Mouse (Mus musculus): ENCODE measurements around the gene Tcf7l1. TPM values are rescaled to one million over a fixed set of nuclear protein-coding genes. Genes with fewer than 3 reads are reported as not detected.

Gene Tcf7l1
- total and polyA plus RNA-seq, 3 experiments = not detected

- Histone ChIP-seq H3K79me2 (ENCODE audit: control insufficient read depth, insufficient read depth, low read length, poor library complexity) (peaks cover 18% of the 10 kb centered on the region), H3K9ac (ENCODE audit: control insufficient read depth, low read depth, low read length, poor library complexity, severe bottlenecking) (peak overlapping the region; percentile 84), H3K4me1 (ENCODE audit: control insufficient read depth in 1 of 2, insufficient read depth in 2 of 2, low read length in 2 of 2) (peaks cover 4 to 6% of the 10 kb centered on the region in 2 experiments; a peak in 3 of 4 replicates), H3K36me3 (ENCODE audit: control insufficient read depth in 1 of 2, insufficient read depth in 2 of 2, low read length in 2 of 2) (peaks cover 4 to 12% of the 10 kb centered on the region in 2 experiments), H3K27me3 (ENCODE audit: control insufficient read depth in 1 of 2, insufficient read depth in 2 of 2, low read length in 2 of 2) (no peaks in the 10 kb centered on the region), H3K4me3 (ENCODE audit: control insufficient read depth in 1 of 2, insufficient read depth in 1 of 2, low read depth in 2 of 2, low read length in 2 of 2) (peak overlapping the region; percentile 72 to 87), H3K9me3 (replicated peaks; ENCODE audit: insufficient read depth, low read length) (no peaks in the 10 kb centered on the region), H3K27ac (ENCODE audit: control insufficient read depth, low read depth, low read length) (no peak overlapping the region)
- DNase-seq (ENCODE audit: low read depth, low spot score) = peak; percentile 25
- no peak for TF ChIP-seq ZKSCAN1 (IDR thresholded peaks at IDR 0.05; ENCODE audit: low read depth, low read length)
- TF ChIP-seq SIN3A (IDR thresholded peaks at IDR 0.05; ENCODE audit: low read length) = peak; percentile 31
- peak; percentile 63; the same call in 1 of the 2 replicates for TF ChIP-seq USF1 (IDR thresholded peaks at IDR 0.05; ENCODE audit: low read depth, low read length)
Measured at GRCm38 (mm10) chr6:72615151-72615550, 173.9 kb downstream of the Tcf7l1 start.

GRCm38 (mm10) chr6:72610261-72610660 is 178.8 kb downstream of the Tcf7l1 start:
- no peaks in the 10 kb centered on the region for H3K27me3 ChIP-seq (ENCODE audit: control insufficient read depth in 1 of 2, insufficient read depth in 2 of 2, low read length in 2 of 2)
- no peak overlapping the region for H3K9ac ChIP-seq (ENCODE audit: control insufficient read depth, low read depth, low read length, poor library complexity, severe bottlenecking)
- no peaks in the 10 kb centered on the region for H3K9me3 ChIP-seq (replicated peaks; ENCODE audit: insufficient read depth, low read length)
- no peak overlapping the region for H3K27ac ChIP-seq (ENCODE audit: control insufficient read depth, low read depth, low read length)
- peaks cover 6% of the 10 kb centered on the region for H3K79me2 ChIP-seq (ENCODE audit: control insufficient read depth, insufficient read depth, low read length, poor library complexity)
- peaks cover 7% of the 10 kb centered on the region in 2 experiments for H3K36me3 ChIP-seq (ENCODE audit: control insufficient read depth in 1 of 2, insufficient read depth in 2 of 2, low read length in 2 of 2)
- TF ChIP-seq MEF2A (IDR thresholded peaks at IDR 0.05; ENCODE audit: extremely low read depth, insufficient replicate concordance, low read depth, low read length, poor library complexity, severe bottlenecking) = no peak
- TF ChIP-seq ELF1 (IDR thresholded peaks at IDR 0.05; ENCODE audit: low read depth, low read length) = no peak
- TF ChIP-seq POLR2AphosphoS5 (IDR thresholded peaks at IDR 0.05; ENCODE audit: borderline replicate concordance, low read depth, low read length) = no peak
- no peak for TF ChIP-seq CTCF (IDR thresholded peaks at IDR 0.05 in 2 of 3, conservative IDR thresholded peaks at IDR 0.05 in 1 of 3; ENCODE audit: control insufficient read depth in 1 of 3, insufficient read depth in 1 of 3, low read depth in 2 of 3, low read length in 3 of 3, poor library complexity in 1 of 3, severe bottlenecking in 1 of 3)
- no peak for TF ChIP-seq BHLHE40 (IDR thresholded peaks at IDR 0.05; ENCODE audit: borderline replicate concordance, low read depth, low read length)
- no peak for TF ChIP-seq MYC (IDR thresholded peaks at IDR 0.05; ENCODE audit: low read depth, low read length)
- no peak for TF ChIP-seq HCFC1 (IDR thresholded peaks at IDR 0.05; ENCODE audit: low read depth, low read length)
- TF ChIP-seq EP300 (IDR thresholded peaks at IDR 0.05; ENCODE audit: low read depth in 1 of 2, low read length in 2 of 2) = no peak
- TF ChIP-seq NELFE (IDR thresholded peaks at IDR 0.05; ENCODE audit: low read depth, low read length) = no peak
- no peak for TF ChIP-seq MAFK (IDR thresholded peaks at IDR 0.05; ENCODE audit: borderline replicate concordance, low read depth, low read length)
- TF ChIP-seq RAD21 (IDR thresholded peaks at IDR 0.05; ENCODE audit: low read depth, low read length) = no peak
- no peak for TF ChIP-seq ZKSCAN1 (IDR thresholded peaks at IDR 0.05; ENCODE audit: low read depth, low read length)
- TF ChIP-seq TCF12 (IDR thresholded peaks at IDR 0.05; ENCODE audit: low read depth, low read length) = no peak
- no peak for TF ChIP-seq JUND (IDR thresholded peaks at IDR 0.05; ENCODE audit: low read depth, low read length)
- TF ChIP-seq GATA1 (IDR thresholded peaks at IDR 0.05; ENCODE audit: low read depth, low read length) = no peak
- TF ChIP-seq KAT2A (conservative IDR thresholded peaks at IDR 0.05; ENCODE audit: low read depth, low read length) = no peak
- no peak for TF ChIP-seq CHD1 (IDR thresholded peaks at IDR 0.05; ENCODE audit: low read depth, low read length)
- no peak for TF ChIP-seq CHD2 (IDR thresholded peaks at IDR 0.05; ENCODE audit: low read length)
- DNase-seq (ENCODE audit: low read depth, low spot score) = no peak
- peaks cover 2 to 4% of the 10 kb centered on the region in 2 experiments; a peak in 2 of 4 replicates for H3K4me1 ChIP-seq (ENCODE audit: control insufficient read depth in 1 of 2, insufficient read depth in 2 of 2, low read length in 2 of 2)
- H3K4me3 ChIP-seq (ENCODE audit: control insufficient read depth in 1 of 2, insufficient read depth in 1 of 2, low read depth in 2 of 2, low read length in 2 of 2) = no peak overlapping the region
